Mouse (Mus musculus) regulatory T cell (primary cell): Measurements from ENCODE around the gene Gm10424.
"Not testable (repeated sequence)": the region's sequence is repeated elsewhere in the genome, so short reads cannot be mapped to it uniquely, and the experiment has no call there.

Experiments
- in situ Hi-C: fragments of 300-600 bp; cut with MboI, MseI; formaldehyde crosslinking; loops from one replicate; pipeline ENCODE4 v1.15.1; 2025; ENCODE audit warnings: high pct_unique_total_duplicates

The Gm10424 gene

DNA sequence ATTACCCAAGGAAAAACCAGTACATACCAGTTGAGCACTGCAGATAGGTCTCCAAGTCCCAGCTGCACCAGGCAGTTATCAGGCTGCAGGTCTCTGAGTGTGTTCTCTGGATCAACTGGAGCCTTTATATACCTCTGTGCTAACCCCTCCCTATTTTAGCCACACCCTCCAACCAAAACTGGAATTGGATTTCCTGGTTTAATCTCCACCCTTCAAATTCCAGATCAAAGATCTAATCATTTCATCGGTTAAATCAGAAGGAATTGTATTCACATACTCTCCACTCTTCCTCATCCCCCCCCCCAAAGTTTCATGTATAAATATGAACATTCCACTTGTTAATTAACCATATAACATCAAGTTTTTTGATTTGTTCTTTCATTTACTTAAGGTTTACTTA lies at the start of gene Gm10424:
TSS of gene Gm10424 (minus strand) at position 101 of the 400 bp plus-strand sequence.
- in situ Hi-C loops = not testable (repeated sequence)

DNA sequence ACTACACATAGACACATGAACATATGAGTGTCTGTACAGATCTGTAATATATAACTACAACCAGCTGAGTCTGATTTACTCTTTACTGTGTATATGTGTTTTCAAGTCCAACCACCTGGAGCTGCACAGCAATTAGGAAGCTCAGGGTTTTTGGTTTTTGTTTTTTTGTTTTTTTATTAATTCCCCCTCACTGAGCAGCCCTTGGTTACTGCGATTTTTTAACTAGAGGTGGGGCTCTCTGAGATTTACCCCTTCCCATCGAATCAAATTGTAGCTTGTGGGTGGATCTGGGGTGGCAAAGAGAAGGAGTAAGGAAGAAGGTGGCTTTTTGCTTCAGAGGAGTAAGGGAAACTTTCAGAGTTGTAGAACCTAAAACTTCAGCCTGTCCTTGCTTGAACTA lies 33.0 kb upstream of the Gm10424 start, which contains the start of gene Gm3259:
TSS of gene Gm3259 (plus strand) at position 301 of the 400 bp plus-strand sequence.
- in situ Hi-C loops = loop anchor here (25.0 kb wide), 1 partner anchor 1343 kb away; no protein-coding TSS in a partner anchor
